Mouse (Mus musculus) layer of hippocampus, adult 18-20 months (tissue): ENCODE measurements around the gene Sptb. TPM values are rescaled to one million over a fixed set of nuclear protein-coding genes. Genes with fewer than 3 reads are reported as not detected.

Experiments used
- DNase-seq, 2 experiments: peaks; one replicate each; pipeline ENCODE4 v3.0.0; 2022; ENCODE audit warnings: low spot score in 2 of 2
- total RNA-seq, 2 experiments: library from RNA; stranded (reverse); gene quantifications; 2 replicates each; pipeline ENCODE4 v1.2.3; 2021

The Sptb gene
- total RNA-seq, 2 experiments from 2014 or later = 138 to 141 TPM

DNA sequence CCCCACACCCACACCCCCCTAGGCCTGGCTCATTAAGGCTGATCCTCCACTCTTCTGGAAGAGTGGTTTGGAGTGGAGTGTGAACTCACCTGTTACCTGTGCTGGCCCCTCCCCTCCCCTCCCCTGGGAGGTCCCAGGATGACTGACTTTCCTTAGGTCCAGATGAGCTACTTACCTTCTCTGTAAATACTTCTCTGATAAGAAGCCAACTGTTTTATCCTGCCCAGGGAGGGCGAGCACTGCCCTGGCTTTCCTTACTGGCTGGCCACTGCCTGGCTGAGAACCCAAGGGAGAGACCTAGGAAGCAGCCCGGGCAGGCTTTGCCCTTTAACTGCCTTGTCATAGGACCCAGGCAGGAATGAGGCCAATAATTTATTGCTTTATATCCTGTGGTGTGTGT lies 131.9 kb downstream of the Sptb start:
- no peak for DNase-seq

DNA sequence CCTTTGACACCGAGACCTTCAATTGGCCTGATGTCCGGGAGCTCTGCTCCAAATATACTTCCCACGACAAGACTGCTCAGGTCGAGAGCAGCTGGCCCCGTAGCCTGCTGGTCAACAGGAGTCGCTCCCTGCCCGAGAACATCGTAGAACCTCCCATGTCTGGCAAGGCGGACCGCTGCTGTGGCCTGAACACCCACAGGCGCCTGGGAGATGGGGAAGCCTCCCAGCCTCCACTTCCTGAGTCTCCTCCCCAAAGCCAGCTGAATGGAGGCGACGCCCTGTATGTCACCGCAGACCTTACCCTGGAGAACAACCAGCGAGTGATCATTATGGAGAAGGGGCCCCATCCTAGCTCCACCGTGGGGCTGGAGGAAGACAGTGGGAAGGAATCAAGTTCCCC lies 132.5 kb downstream of the Sptb start:
- DNase-seq = no peak

DNA sequence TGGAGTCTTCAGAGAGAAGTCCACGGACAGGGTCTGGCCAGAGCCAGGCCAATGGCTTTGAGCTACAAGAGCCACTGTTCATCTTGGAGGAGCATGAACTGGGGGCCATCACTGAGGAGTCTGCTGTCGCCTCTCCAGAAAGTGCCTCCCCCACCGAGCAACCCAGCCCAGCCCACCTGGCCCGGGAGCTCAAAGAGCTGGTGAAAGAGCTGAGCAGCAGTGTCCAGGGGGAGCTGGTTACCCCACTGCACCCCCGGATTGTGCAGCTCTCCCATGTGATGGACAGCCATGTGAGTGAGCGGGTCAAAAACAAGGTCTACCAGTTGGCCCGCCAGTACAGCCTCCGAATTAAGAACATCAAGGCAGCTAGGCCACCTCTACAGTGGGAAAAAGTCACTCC lies 133.5 kb downstream of the Sptb start:
- no peak for DNase-seq

DNA sequence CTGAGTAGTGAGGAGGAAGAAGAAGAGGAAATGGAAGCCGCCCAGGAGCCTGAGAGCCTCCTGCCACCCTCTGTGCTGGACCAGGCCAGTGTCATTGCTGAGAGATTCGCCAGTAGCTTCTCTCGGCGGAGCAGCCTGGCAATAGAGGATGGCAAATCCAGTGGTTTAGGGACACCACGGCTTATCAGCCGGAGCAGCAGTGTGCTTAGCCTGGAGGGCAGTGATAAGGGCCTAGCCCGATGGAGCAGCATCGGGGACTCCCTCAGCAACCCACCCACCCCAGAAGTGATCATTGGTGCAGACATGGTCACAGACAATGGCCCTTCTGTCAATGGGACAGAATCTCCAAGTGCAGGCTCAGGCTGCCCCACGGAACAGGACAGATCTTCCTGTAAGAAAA lies 134.3 kb downstream of the Sptb start:
- no peak for DNase-seq

DNA sequence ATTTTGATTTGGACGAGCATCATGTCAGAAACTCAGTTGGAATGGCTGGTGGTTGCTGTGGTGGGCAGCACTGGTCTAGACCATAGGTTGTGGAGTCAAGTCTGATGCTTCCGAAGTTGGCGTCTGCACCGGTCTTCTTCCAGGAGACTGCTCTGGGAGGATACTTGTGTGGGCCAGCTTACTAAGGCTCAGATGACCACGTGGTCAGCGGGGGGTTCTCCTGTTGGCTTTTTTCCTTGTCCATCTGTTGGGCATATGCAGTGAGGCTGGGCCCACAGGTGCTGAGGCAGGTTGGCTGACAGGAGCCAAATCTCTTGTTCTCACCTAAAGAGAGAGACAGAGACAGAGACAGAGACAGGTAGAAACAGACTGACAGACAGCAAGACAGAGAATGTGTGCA lies 135.5 kb downstream of the Sptb start:
- no peak for DNase-seq

DNA sequence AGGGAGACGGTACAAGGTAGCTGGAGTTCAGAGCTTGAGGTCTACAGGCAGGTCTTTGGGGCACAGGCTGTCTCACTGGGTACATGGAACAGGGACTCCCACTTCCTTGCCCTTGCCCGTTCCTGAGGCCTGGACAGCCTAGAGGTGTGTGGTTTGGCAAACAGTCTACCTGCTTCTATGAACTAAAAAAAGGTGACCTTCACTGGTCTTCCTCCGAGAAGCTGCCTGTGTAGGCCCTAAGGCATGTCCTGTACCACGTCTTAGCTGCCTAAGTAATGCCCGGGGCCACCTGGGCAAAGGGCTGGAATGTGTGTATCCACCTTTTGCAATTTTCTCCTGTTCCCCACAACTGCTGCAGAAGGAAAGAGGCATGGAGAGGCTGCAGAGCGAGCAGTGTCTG lies 137.0 kb downstream of the Sptb start:
- no peak for DNase-seq

DNA sequence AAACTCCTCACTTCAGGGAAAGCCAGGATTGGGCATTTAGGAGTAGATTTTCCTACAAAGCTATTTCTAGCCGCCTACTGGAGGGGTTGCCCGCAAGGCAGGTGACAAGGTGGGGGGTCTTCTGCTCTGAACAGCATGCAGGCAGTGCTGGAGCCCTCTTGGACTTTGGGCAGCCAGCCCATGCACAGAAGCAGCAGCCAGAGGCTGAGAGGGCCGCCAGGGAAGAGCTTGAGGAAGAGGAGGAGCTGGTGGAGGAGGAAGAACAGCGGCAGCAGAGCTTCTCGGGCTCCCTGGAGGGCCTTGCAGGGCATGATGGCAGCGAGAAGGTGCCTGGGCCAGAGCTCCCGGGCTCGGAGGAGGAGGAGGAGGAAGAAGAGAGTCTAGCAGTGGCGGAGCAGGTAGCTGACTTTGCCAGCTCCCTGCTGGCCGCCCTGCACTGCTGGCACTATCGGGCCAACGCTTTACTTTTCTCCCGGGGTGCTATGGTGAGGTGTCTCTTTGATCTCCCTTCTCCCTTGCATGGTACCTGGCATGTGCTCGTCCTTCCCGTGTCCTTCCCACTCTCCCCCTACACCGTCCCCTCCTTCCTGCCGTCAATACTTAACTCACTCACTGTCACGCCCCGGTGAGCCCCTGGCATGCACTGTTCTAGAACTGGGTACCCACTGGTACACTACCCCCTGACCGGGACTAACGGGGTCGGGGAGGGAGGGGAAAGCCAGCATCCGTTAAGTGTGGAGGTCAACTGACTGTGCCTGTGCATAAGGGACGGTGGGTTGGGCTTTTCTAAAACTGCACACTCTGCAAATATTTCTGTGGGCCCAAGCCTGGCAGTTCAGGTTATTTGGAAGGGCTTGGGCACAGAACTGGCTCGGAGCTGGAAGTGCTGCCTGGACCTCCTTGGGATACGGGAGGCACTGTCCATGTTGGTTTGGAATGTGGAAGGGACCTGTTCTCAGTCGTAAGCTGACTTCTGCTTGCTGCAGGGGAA lies 137.8 kb downstream of the Sptb start:
- no peak for DNase-seq

DNA sequence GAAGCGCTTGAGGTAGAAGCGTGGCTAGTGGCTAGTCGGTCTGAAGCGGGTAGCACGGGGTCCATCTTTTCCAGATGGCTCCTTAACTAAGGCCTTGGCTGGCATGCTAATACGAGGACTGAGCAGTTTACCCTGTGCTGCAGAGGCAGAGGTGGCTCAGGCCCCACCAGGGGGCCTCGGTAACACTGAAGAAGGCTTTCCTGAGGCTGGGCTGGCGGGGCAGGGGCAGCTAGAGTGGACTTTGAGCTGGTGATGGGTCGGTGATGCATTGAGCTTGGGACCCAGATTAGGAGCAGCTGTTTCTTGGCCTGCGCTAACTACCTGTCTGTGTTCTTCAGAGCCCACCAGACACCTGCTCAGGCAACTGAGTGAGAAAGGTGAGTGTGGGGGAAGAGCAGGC lies 139.1 kb downstream of the Sptb start:
- DNase-seq = no peak

DNA sequence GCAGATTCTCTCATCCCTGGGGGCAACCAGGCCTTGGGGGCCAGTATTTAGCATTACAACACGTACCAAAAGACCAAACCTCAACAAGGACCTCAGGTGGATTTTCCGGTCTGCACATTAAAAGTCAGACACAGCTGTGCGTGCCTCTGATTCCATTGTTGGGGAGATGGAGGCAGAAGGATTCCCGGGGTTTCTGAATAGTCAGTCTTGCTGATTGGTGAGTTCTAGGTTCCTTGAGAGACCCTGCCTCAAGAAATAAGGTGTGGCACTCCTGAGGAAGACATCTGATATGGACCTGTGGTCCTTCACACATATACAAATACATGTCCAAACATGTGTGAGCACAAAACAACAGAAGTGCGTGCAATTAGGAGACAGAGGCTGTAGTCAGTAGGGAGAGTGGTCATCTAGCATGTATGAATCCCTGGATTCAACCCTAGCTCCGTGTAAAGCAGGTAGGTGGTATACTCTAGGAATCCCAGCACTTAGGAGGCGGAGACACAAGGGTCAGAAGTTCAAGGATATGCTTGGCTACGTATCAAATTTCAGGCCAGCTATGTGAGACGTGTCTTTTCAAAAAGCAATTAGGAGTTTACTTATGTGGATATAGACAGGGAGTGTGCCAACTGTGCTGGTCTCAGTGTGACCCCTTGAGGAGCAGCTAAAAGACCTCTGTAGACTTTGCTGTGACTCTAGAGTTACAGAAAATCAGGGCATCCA lies 140.0 kb downstream of the Sptb start:
- DNase-seq = no peak

DNA sequence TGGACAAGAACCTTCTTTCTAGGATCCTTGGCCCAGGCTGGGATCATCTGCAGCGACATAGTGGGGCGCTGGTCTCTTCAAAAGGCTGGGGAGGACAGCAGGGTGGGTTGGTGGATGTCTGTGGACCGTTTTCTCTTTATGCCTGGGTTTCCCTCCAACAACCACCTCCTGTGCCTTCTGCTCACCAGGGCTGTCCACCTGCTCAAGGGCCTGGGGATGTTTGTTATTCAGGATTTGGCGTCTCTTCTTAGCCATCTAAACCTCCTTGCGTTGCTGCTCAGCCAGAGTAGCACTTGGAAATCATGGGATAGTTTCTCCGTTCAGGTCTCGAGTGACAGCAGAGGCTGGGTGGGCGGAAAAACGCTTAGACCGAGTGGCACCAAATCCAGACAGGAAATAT lies 144.1 kb downstream of the Sptb start:
- no peak for DNase-seq

DNA sequence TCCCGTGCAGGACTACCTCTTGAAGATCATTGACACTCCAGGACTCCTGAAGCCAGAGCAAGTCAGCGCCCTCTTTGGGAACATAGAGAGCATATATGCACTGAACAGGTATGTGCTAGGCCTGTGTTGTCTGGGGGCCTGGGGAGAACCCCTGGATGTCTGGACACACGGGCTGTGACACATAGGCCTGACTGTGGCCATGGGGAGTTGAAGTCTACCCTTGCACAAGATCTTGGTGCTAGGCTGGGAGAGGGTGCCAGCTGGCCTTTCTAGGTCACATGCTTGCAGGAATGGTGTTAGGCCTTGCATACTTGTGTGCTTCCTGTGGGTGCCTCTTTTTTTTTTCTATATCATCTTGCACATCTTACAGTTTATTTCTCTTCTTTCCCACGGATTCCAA lies 148.2 kb downstream of the Sptb start:
- no peak for DNase-seq

DNA sequence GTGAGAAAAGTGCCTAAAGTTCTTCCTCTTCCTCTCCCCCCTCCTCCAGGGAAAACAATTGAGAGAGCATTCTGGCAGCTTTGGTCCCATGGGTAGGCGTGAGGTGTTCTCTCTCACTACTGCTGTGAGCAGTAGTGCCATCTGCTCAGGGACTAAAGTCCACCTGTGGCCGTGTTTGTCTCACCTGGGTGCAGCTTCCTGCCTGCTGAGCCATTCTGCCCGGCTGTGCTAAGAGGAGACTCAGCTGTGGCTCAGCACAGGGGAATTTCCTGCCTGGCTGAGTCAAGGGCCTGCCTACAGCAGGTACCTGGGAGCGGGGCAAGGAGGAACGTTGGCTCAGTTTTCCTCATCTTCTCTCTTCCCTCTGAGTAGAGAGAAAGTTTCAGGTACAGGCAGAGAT lies 152.1 kb downstream of the Sptb start:
- DNase-seq = no peak

DNA sequence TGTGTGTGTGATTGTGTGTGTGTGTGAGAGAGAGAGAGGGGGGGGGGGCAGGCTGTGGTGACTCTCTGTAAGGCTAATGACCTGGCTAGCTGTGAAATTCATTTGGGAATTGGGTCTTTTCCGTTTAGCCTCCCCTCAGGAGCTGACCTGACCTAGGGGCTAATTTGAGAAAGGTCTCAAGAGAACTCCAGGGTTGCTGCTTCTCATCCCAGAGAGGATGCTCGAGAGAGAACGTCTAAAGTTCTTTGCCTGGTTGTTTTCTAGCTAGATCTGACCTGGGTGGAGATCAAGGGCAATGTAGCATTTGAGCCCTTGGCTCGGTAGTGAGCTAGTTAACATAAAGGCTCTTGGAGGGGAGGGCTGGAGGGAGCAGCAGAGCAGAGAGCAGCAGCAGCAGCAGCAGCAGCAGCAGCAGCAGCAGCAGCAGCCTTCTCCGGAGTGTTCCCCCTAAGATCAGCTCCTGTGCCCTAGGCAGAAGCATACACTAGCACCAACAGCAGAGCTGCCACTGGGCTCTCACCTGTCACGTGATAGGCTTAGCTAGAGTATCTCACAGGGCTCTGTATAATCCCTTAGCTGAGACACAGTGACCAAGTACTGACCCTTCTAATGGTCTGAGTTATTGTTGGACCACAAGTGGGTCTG lies 153.5 kb downstream of the Sptb start:
- no peak for DNase-seq

DNA sequence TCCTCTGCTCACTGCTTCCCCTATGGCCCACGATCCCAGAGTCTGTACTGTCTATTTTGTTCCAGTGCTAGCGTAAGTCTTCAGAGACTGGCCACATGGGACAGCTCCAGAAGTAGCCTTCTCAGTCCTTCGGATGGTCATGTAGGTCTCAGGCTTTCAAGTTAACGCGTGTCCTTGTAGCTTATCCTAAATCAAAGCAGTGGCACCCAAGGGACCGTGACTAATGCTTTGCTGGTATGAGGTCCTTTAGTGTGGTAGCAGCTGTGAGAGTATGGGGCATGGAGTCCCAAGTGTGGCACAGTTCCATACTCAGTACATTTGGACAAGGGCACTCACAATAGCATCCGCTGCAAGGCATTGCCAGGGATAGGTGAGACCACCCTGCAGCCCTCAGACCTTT lies 154.2 kb downstream of the Sptb start:
- DNase-seq = no peak

DNA sequence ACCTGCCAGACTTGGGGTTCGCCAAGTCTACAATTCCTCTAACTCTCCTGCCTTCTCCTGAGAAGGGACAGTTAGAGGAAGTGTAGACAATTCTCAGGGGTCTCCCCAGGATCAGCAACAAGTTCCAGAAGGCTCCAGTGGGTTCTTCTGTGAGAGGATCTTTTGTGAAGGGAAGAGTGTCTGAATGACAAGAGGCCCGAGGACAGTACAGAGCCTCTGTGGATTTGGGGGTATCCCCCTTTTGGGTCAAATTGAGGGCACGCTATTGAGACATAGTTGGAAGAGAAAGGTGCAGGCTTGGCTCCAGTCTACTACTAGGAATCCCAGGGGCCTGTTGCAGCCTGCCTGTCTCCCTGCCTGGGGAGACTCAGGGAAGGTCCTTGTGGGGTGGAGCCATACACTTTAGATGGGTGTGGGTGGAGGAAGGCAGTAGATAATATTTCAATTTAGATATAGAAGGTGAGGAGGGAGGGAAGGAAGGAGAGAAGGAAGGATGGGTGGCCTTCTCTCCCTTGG lies 155.4 kb downstream of the Sptb start:
- DNase-seq = no peak

DNA sequence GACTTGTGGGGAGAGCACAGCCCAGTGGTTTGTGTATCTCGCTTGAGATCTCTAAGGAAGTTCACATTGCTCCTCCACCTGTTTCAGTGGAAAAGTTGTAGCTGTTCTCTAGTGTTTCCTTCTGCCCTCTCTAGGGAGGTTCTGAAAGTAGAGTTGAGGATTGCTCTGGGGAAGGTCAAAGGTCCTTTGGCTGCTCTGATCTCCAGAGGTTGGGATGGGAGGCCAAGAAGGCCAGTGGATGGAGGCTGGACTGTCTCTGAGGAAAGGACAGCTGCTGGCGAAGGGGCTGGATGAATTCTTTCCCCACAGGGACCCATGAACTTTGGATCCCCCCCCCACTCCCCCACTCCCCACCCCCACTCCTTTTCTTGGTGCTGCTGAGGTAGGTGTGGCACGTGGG lies 156.0 kb downstream of the Sptb start:
- DNase-seq = no peak

DNA sequence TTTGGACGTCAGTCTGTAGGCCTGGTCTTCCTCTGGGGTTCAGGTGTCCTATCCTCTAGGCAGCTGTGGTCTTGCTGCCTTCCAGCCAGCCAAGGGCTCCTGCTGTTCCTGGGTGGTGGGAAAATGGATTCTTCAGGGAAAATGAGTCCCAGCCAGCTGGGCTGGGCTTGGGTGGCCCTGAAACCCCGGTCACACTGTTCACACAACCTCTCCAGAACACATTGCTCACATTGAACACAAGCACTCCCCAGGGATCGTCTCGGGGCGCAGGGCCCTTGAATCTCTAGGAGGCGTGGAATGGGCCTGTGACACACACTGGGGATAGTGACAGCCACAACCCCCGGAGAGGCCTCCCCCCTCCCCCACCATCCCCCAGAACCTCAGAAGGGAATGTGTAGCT lies 156.4 kb downstream of the Sptb start:
- DNase-seq = no peak

DNA sequence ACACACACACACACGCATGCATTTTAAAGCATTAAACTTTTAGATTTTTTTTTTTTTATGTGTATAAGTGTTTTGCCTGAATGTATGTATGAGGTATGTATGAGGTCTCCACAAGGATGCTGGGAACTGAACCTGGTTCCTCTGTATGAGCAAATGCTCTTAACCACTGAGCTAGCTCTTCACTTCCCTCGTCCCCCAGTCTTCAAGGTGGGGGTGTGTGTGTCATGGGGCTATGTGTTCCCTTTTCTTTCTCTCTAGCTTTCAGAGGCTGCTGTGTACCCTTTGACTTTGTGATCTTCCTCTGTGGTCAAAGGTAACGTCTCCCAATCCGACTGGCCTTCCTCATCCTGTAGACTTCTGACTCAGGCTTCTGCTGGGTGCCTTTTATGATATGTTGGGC lies 157.4 kb downstream of the Sptb start:
- DNase-seq = no peak

DNA sequence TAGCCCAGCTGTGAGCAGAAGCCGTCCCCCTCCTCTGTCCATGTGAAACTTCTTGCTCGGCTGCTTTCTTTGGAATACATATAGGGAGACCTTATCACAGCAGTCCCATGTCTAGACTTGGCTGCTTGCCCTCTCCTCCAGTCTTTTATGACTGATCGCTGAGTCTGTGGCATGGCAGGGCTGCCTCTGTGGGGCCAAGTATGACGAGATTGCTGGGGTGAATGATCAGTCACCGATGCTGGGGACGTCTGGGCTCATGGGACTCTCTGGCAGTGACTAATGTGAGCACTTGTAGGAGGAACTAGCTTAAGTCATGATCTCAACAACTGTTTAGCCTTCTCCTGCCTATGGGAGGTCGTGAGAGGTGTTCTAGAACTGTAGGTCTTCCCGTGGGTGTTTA lies 158.0 kb downstream of the Sptb start:
- DNase-seq = no peak

DNA sequence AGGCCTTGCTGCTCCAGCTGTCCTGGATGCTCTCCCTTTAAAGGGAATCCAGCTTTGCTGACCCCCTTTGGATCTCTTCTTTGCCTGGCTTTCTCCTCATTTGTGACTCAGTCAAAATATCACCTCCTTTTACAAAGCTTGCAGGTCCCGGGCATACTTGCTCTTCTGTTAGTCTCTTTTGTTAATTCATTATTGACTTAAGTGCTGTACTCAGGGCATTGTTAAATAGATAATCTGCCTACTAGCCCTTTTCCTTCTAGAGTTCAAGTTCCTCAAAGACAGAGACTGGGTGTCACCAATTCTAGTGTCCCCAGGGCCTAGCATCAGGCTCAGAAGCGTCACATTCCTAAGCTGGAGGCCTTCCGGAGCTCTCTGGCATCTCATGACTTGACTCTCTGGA lies 161.1 kb downstream of the Sptb start:
- DNase-seq = no peak

DNA sequence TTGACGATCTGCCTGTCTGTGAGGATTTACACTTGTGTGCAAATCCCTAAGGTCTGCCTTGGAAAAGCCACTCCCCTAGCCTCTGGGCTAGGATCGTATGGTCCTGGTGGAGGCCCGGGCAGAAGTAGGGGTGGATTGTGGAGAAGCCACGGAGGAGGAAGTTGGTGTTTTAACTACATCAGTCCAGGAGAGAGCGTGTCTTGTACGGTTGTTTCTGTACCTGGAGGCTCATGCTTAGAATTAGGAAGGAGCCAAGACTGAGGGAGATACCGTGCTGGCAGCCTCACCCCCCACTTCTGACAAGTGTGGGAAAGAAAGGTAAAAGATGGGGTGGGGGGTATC lies 162.3 kb downstream of the Sptb start:
- DNase-seq = no peak
